Mouse (Mus musculus): ENCODE data around the gene Syne2. TPM values are rescaled to one million over a fixed set of nuclear protein-coding genes. Genes with fewer than 3 reads are reported as not detected.
"Not testable (repeated sequence)": the region's sequence is repeated elsewhere in the genome, so short reads cannot be mapped to it uniquely, and the experiment has no call there.

The Syne2 gene
- total and polyA plus RNA-seq, 3 experiments, result 21.7 to 33.6 (median 33.1) TPM

DNA sequence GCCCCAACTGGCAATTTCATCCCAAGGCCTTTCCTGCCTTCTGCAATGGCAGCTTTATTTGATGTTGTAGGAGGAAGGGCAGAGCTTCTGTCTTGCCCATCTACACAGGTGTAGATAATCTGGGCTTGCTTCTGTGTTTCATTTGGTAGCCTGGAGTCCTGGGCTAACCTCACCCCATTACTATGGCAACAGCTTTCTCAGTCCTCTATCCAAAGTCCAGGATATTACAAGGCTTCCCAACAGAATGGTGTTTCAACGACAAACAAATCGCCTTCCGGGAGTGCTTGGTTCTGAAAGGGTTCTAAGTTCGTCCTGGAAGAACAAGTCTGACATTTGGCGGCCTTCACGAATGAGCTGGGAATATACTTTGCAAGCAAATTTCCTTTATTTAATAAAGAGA is 313.0 kb downstream of the Syne2 start:
- H3K9ac ChIP-seq (ENCODE audit: low read depth, low read length), result no peak overlapping the region
- H3K27ac ChIP-seq, result no peak overlapping the region
- H3K4me1 ChIP-seq (ENCODE audit: control insufficient read depth, insufficient read depth, low read length), result no peaks in the 10 kb centered on the region; the same call in 1 of the 2 replicates
- 86% methylated on average over 6 of the region's 6 CpGs for WGBS
- no peaks in the 10 kb centered on the region for H3K27me3 ChIP-seq (ENCODE audit: control insufficient read depth, insufficient read depth, low read length)
- no peak overlapping the region for H3K4me3 ChIP-seq
- intact Hi-C loops (cut with DNase I), result no loop called here
- H3K36me3 ChIP-seq (ENCODE audit: control insufficient read depth, insufficient read depth, low read length), result no peaks in the 10 kb centered on the region
- TF ChIP-seq POLR2A (IDR thresholded peaks at IDR 0.05; ENCODE audit: insufficient read depth, low read depth, low read length) (no peak), EP300 (IDR thresholded peaks at IDR 0.05; ENCODE audit: insufficient read depth, low read depth, low read length) (no peak), CTCF (IDR thresholded peaks at IDR 0.05) (no peak)
- H3K79me2 ChIP-seq (replicated peaks; ENCODE audit: control insufficient read depth, insufficient read depth, low read length), result no peaks in the 10 kb centered on the region
- no peak for DNase-seq

DNA sequence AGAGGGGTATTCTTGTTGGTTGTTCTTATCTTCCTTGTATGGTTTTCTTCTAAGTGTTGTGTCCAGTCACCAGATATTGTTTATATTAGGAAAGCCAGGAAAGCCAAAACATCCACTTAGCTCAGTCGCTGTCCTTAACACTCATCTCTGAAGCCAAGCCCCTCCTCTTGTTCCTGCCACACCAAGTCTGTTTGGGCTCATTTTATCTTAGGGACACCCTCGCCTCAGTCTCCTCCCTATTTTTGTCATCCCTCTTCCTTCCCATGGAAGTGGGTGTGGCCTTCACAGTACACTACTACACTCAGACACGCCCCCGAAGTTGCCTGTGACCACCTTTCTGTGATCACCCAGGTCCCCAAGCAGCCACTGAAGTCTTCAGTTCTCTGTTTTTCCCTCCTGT is 314.7 kb downstream of the Syne2 start:
- no peaks in the 10 kb centered on the region for H3K27me3 ChIP-seq (ENCODE audit: control insufficient read depth, insufficient read depth, low read length)
- TF ChIP-seq POLR2A (IDR thresholded peaks at IDR 0.05; ENCODE audit: insufficient read depth, low read depth, low read length), result no peak
- no peak for TF ChIP-seq CTCF (IDR thresholded peaks at IDR 0.05)
- TF ChIP-seq EP300 (IDR thresholded peaks at IDR 0.05; ENCODE audit: insufficient read depth, low read depth, low read length), result no peak
- no peak overlapping the region for H3K27ac ChIP-seq
- no peaks in the 10 kb centered on the region for H3K79me2 ChIP-seq (replicated peaks; ENCODE audit: control insufficient read depth, insufficient read depth, low read length)
- no peak overlapping the region for H3K4me3 ChIP-seq
- intact Hi-C loops (cut with DNase I), result no loop called here
- no peak overlapping the region for H3K9ac ChIP-seq (ENCODE audit: low read depth, low read length)
- H3K36me3 ChIP-seq (ENCODE audit: control insufficient read depth, insufficient read depth, low read length), result no peaks in the 10 kb centered on the region
- WGBS, result 51% methylated on average over 4 of the region's 4 CpGs
- H3K4me1 ChIP-seq (ENCODE audit: control insufficient read depth, insufficient read depth, low read length), result no peaks in the 10 kb centered on the region; the same call in 1 of the 2 replicates
- no peak for DNase-seq

DNA sequence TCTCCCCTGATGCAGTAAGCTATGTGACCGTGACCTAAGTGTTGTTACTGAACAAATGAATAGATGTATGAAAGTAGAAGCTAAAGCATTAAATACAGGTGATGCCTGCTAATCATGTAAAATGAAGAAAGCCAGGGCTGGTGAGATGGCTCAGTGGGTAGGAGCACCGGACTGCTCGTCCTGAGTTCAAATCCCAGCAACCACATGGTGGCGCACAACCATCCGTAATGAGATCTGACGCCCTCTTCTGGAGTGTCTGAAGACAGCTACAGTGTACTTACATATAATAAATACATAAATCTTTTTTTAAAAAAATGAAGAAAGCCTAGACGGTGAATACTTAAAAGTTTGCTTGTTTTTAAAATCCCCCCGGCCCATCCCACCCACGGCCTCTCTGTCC is 315.1 kb downstream of the Syne2 start:
- H3K36me3 ChIP-seq (ENCODE audit: control insufficient read depth, insufficient read depth, low read length); DNase-seq; H3K27me3 ChIP-seq (ENCODE audit: control insufficient read depth, insufficient read depth, low read length); intact Hi-C loops (cut with DNase I); H3K79me2 ChIP-seq (replicated peaks; ENCODE audit: control insufficient read depth, insufficient read depth, low read length); H3K4me1 ChIP-seq (ENCODE audit: control insufficient read depth, insufficient read depth, low read length); H3K4me3 ChIP-seq; H3K27ac ChIP-seq; H3K9ac ChIP-seq (ENCODE audit: low read depth, low read length): not testable (repeated sequence)
- WGBS, result 83% methylated on average over 9 of the region's 9 CpGs
- TF ChIP-seq CTCF (IDR thresholded peaks at IDR 0.05), result 0 out of 2 replicates have a peak, but pooled peaks have one; percentile 5

DNA sequence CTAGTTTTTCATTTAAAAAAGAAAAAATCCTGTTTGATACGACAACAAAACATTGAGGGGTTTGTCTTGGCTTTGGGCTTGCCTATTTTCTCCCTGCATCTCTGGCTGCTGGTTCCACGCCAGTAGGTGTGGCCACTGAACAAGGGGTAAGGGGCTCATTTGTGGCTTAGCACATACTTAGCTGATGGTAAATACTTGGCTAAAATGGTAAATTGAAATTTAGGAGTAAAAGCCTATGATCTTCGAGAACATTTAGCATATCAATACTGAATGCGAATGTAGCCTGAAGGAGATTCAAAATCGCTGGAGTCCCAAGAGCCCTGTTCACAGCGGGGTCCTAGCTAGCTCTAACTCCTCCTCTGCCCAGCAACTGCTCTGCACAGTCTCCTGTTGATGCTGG is 318.8 kb downstream of the Syne2 start:
- Histone ChIP-seq H3K27me3 (ENCODE audit: control insufficient read depth, insufficient read depth, low read length) (no peaks in the 10 kb centered on the region), H3K36me3 (ENCODE audit: control insufficient read depth, insufficient read depth, low read length) (no peaks in the 10 kb centered on the region), H3K27ac (no peak overlapping the region), H3K79me2 (replicated peaks; ENCODE audit: control insufficient read depth, insufficient read depth, low read length) (no peaks in the 10 kb centered on the region), H3K4me3 (no peak overlapping the region), H3K9ac (ENCODE audit: low read depth, low read length) (no peak overlapping the region), H3K4me1 (ENCODE audit: control insufficient read depth, insufficient read depth, low read length) (no peaks in the 10 kb centered on the region; the same call in 1 of the 2 replicates)
- intact Hi-C loops (cut with DNase I), result no loop called here
- 47% methylated on average over 6 of the region's 6 CpGs for WGBS
- no peak for DNase-seq
- TF ChIP-seq CTCF (IDR thresholded peaks at IDR 0.05) (no peak), POLR2A (IDR thresholded peaks at IDR 0.05; ENCODE audit: insufficient read depth, low read depth, low read length) (no peak), EP300 (IDR thresholded peaks at IDR 0.05; ENCODE audit: insufficient read depth, low read depth, low read length) (no peak)

DNA sequence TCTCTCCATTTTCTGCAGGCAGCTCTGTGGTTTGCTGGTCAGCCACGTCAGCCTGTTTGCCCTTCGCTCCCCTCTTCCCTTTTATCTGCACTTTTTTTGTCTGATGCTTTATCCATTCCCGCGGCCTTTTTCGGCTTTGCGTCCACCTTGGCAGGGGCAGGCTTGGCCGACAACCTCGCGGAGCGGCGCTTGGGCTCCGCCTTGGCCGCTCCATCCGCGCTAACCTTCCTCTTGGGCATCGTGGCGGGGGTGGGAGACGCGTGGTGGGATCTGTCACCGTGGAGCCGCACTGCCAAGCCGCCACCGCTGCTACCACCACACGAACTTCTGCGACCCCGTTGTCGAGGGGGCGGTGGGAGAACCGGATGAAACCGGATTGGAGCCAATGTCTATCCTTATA is 334.5 kb downstream of the Syne2 start:
- WGBS, result 12% methylated on average over 30 of the region's 30 CpGs
- not testable (repeated sequence) for H3K9ac ChIP-seq (ENCODE audit: low read depth, low read length); H3K27me3 ChIP-seq (ENCODE audit: control insufficient read depth, insufficient read depth, low read length)

More for the DNA sequence above, 334.5 kb downstream of the Syne2 start:
- DNase-seq; H3K79me2 ChIP-seq (replicated peaks; ENCODE audit: control insufficient read depth, insufficient read depth, low read length); H3K27ac ChIP-seq; intact Hi-C loops (cut with DNase I); H3K4me1 ChIP-seq (ENCODE audit: control insufficient read depth, insufficient read depth, low read length); H3K36me3 ChIP-seq (ENCODE audit: control insufficient read depth, insufficient read depth, low read length); H3K4me3 ChIP-seq: not testable (repeated sequence)

Small RNAs within 50 kb of the gene (microRNA-seq; reads per million reads assigned to microRNA genes)
- gene Mir5101, result 0.77 to 1.1 reads per million in 2 experiments

Other genes with a start within 250 kb of the Syne2 start
- gene Ppp2r5e, start 221.9 kb upstream of the Syne2 start, total RNA-seq (2021), result 10 to 100 TPM; 32.6 to 32.9 TPM
- 9.1 and 14.6 TPM in 2 replicates for gene Ppp2r5e, start 221.9 kb upstream of the Syne2 start, polyA plus RNA-seq (2012; rRNA removed)
- 1 to 10 TPM; 2.8 TPM for gene Wdr89, start 148.6 kb upstream of the Syne2 start, total RNA-seq (2021)
- gene Wdr89, start 148.6 kb upstream of the Syne2 start, polyA plus RNA-seq (2012; rRNA removed), result 2.1 and 2.6 TPM in 2 replicates
- gene Sgpp1, start 82.4 kb upstream of the Syne2 start, total RNA-seq (2021), result 10 to 100 TPM; 21.3 to 22.5 TPM
- gene Sgpp1, start 82.4 kb upstream of the Syne2 start, polyA plus RNA-seq (2012; rRNA removed), result 17.1 and 31.1 TPM in 2 replicates

Measured in heart, adult 2 months (tissue).